Mouse (Mus musculus) urinary bladder, adult 18-20 months (tissue): Measurements from ENCODE around the gene Tnfrsf19.

Experiments
- DNase-seq, 2 experiments: peaks; one replicate each; pipeline ENCODE4 v3.0.0; 2022; ENCODE audit warnings: low spot score in 2 of 2, mixed read lengths in 2 of 2

Gene Tnfrsf19

GRCm38 (mm10) chr14:60964016-60964810 lies 82.1 kb downstream of the Tnfrsf19 start:
- DNase-seq: no peak

- DNase-seq: no peak
Measured at GRCm38 (mm10) chr14:60957611-60958157, 88.6 kb downstream of the Tnfrsf19 start.

GRCm38 (mm10) chr14:60937481-60938039 lies 108.7 kb downstream of the Tnfrsf19 start:
- no peak for DNase-seq

- DNase-seq: no peak
Measured at GRCm38 (mm10) chr14:60935705-60936104, 110.6 kb downstream of the Tnfrsf19 start.

- DNase-seq: no peak
Measured at GRCm38 (mm10) chr14:60926011-60926410, 120.3 kb downstream of the Tnfrsf19 start.

- no peak for DNase-seq
Measured at GRCm38 (mm10) chr14:60916661-60917060, 129.6 kb downstream of the Tnfrsf19 start.
